Mouse (Mus musculus) naive thymus-derived CD4-positive, alpha-beta T cell, adult 2 months (primary cell): Measurements from ENCODE around the gene Olfr315.
"Not testable (repeated sequence)": the region's sequence is repeated elsewhere in the genome, so short reads cannot be mapped to it uniquely, and the experiment has no call there.

ENCODE experiments used
- DNase-seq: peaks from one replicate; pipeline ENCODE4 v3.0.0-alpha.2; 2011; ENCODE audit warnings: low read depth

Gene Olfr315

GRCm38 (mm10) chr11:58815676-58816075, 42.7 kb downstream of the Olfr315 start:
- DNase-seq = no peak

- not testable (repeated sequence) for DNase-seq
Observed at GRCm38 (mm10) chr11:58828937-58829336, 55.9 kb downstream of the Olfr315 start, which contains the start of gene Olfr312. Gene Olfr312, plus strand, starts transcription at chr11:58829237.

- DNase-seq = no peak
Observed at GRCm38 (mm10) chr11:58829764-58830163, 56.8 kb downstream of the Olfr315 start.
